Comparison of ENCODE assay signal across 25 mouse cellular contexts in genomic region chr4:143394181-143394580, GRCm38 (mm10). TPM values are rescaled to one million over a fixed set of nuclear protein-coding genes. Genes with fewer than 3 reads are reported as not detected.
A peak's percentile ranks its signal among the peaks of the same experiment; 100 is the strongest.
DNase-seq lines count a peak whose midpoint lies in the region; ATAC-seq and TF ChIP-seq lines count a peak whose summit lies in the region.
"Had no signal": no experiment of that assay in that cellular context is flagged by ENCODE, and none has a peak within 500 bp of the region (broad histone marks: within the 10 kb centered on the region; RNA-seq: fewer than 3 reads in every experiment).

Pramel1 (plus strand) TSS chr4:143394428.

- no peaks in the 10 kb centered on the region for H3K36me3 ChIP-seq in liver, postnatal 0 days (replicated peaks; ENCODE audit: insufficient read depth, low read length)
- H3K36me3 ChIP-seq in liver, embryonic 11.5 days (ENCODE audit: control insufficient read depth, insufficient read depth, low read length): no peaks in the 10 kb centered on the region
- H3K36me3 ChIP-seq in ES-E14 (ENCODE audit: control insufficient read depth, insufficient read depth, low read length, poor library complexity, severe bottlenecking): no peaks in the 10 kb centered on the region; the same call in 1 of the 2 replicates
- no peaks in the 10 kb centered on the region for H3K36me3 ChIP-seq in testis, adult 2 months (ENCODE audit: control insufficient read depth, insufficient read depth, low read length)
- H3K36me3 ChIP-seq in hindbrain, embryonic 10.5 days: no peaks in the 10 kb centered on the region
- H3K36me3 ChIP-seq: embryonic facial prominence, embryonic 15.5 days; forebrain, embryonic 10.5 days; heart, embryonic 10.5 days; hindbrain, embryonic 15.5 days had no signal

- H3K4me3 ChIP-seq in liver, postnatal 0 days (ENCODE audit: low read depth, low read length): no peak within 1 kb of the TSS
- no peak within 1 kb of the TSS for H3K4me3 ChIP-seq in liver, embryonic 11.5 days (ENCODE audit: low read depth, low read length)
- peak within 1 kb of the TSS; percentile 42 to 46 for H3K4me3 ChIP-seq in ES-E14 (ENCODE audit: insufficient read depth in 1 of 2, low read depth in 1 of 2, low read length in 2 of 2, poor library complexity in 1 of 2, severe bottlenecking in 1 of 2)
- H3K4me3 ChIP-seq in testis, adult 2 months (ENCODE audit: control insufficient read depth, low read depth, low read length): peak within 1 kb of the TSS; percentile 93
- no peak within 1 kb of the TSS for H3K4me3 ChIP-seq in hindbrain, embryonic 10.5 days
- H3K4me3 ChIP-seq: embryonic facial prominence, embryonic 15.5 days; erythroblast, embryonic 14.5 days; forebrain, embryonic 10.5 days; heart, embryonic 10.5 days; hindbrain, embryonic 15.5 days had no signal

- no peak within 1 kb of the TSS for H3K9ac ChIP-seq in liver, postnatal 0 days (replicated peaks)
- no peak within 1 kb of the TSS for H3K9ac ChIP-seq in liver, embryonic 11.5 days (ENCODE audit: low read depth, low read length)
- peak within 1 kb of the TSS; percentile 55; the same call in 1 of the 2 replicates for H3K9ac ChIP-seq in ES-E14 (ENCODE audit: insufficient read depth, low read depth, low read length, poor library complexity, severe bottlenecking)
- H3K9ac ChIP-seq: embryonic facial prominence, embryonic 15.5 days; hindbrain, embryonic 15.5 days had no signal

- peak; percentile 19 for DNase-seq in liver, postnatal 0 days
- DNase-seq in liver, embryonic 11.5 days (ENCODE audit: low spot score): no peak
- DNase-seq in ES-E14 (ENCODE audit: low read depth, low spot score): peak; percentile 73
- DNase-seq in embryo, embryonic 9.5 days (ENCODE audit: extremely low spot score): no peak
- no peak for DNase-seq in hindbrain, embryonic 10.5 days (ENCODE audit: low spot score)
- no peak for DNase-seq in kidney, adult 18-20 months
- DNase-seq: adrenal gland, adult 8-10 months; adrenal gland, postnatal 36 days; cerebellum, adult 2 months; cerebellum, postnatal 10 days; heart, adult 18-20 months had no signal

- no peak within 1 kb of the TSS for H3K27ac ChIP-seq in liver, postnatal 0 days (ENCODE audit: low read depth)
- no peak within 1 kb of the TSS for H3K27ac ChIP-seq in liver, embryonic 11.5 days (ENCODE audit: low read depth, low read length)
- H3K27ac ChIP-seq in ES-E14 (ENCODE audit: insufficient read depth, low read depth, low read length, poor library complexity, severe bottlenecking): 0 out of 2 replicates have a peak within 1 kb of the TSS, but pooled peaks have one; percentile 45
- H3K27ac ChIP-seq in testis, adult 2 months (ENCODE audit: control insufficient read depth, insufficient read depth, low read depth, low read length): peak within 1 kb of the TSS; percentile 87
- no peak within 1 kb of the TSS for H3K27ac ChIP-seq in hindbrain, embryonic 10.5 days
- H3K27ac ChIP-seq: embryonic facial prominence, embryonic 15.5 days; forebrain, embryonic 10.5 days; heart, embryonic 10.5 days; hindbrain, embryonic 15.5 days had no signal

- no peaks in the 10 kb centered on the region for H3K9me3 ChIP-seq in liver, postnatal 0 days (ENCODE audit: low read length)
- H3K9me3 ChIP-seq in liver, embryonic 11.5 days (ENCODE audit: control insufficient read depth, low read length): no peaks in the 10 kb centered on the region
- H3K9me3 ChIP-seq in ES-E14 (ENCODE audit: control insufficient read depth, insufficient read depth, low read depth, low read length): no peaks in the 10 kb centered on the region
- peaks cover 5% of the 10 kb centered on the region; the same call in 1 of the 2 replicates for H3K9me3 ChIP-seq in hindbrain, embryonic 10.5 days
- H3K9me3 ChIP-seq: embryonic facial prominence, embryonic 15.5 days; heart, embryonic 10.5 days; hindbrain, embryonic 15.5 days had no signal

- ATAC-seq in liver, postnatal 0 days: no peak
- no peak for ATAC-seq in liver, embryonic 11.5 days (replicated peaks; ENCODE audit: low FRiP score)
- ATAC-seq: forebrain, embryonic 14.5 days had no signal

- no peak within 1 kb of the TSS for H3K4me2 ChIP-seq in liver, postnatal 0 days (ENCODE audit: low read depth, low read length)
- H3K4me2 ChIP-seq in liver, embryonic 11.5 days: no peak within 1 kb of the TSS
- H3K4me2 ChIP-seq: embryonic facial prominence, embryonic 15.5 days; hindbrain, embryonic 15.5 days had no signal

- H3K27me3 ChIP-seq in liver, postnatal 0 days (ENCODE audit: insufficient read depth, low read length): no peaks in the 10 kb centered on the region
- H3K27me3 ChIP-seq in liver, embryonic 11.5 days (replicated peaks; ENCODE audit: control insufficient read depth, insufficient read depth, low read length): no peaks in the 10 kb centered on the region
- H3K27me3 ChIP-seq in testis, adult 2 months (ENCODE audit: control insufficient read depth, insufficient read depth, low read length): no peaks in the 10 kb centered on the region
- H3K27me3 ChIP-seq in hindbrain, embryonic 10.5 days (ENCODE audit: insufficient read depth, poor library complexity, severe bottlenecking): peaks cover 4% of the 10 kb centered on the region; the same call in 1 of the 2 replicates
- H3K27me3 ChIP-seq: embryonic facial prominence, embryonic 15.5 days had no signal

- in situ Hi-C loops in ES-E14 (cut with MboI; ENCODE audit: low sequenced_read_pairs in 2 of 2, unreplicated experiment in 2 of 2): loop anchor here in 1 of 2 experiments (25.0 kb wide), 1 partner anchor 357 kb away; no protein-coding TSS in a partner anchor

- TF ChIP-seq EP300 in liver, postnatal 0 days (IDR thresholded peaks at IDR 0.05; ENCODE audit: low read depth): no peak

- 0 out of 2 replicates have a peak, but pooled peaks have one; percentile 91 for TF ChIP-seq POLR2A in testis, adult 2 months (IDR thresholded peaks at IDR 0.05; ENCODE audit: control insufficient read depth, low read depth, low read length)

- 80% methylated on average over 26 of the region's 26 CpGs for WGBS in liver, postnatal 0 days (ENCODE audit: insufficient replicate concordance)
- 69% methylated on average over 26 of the region's 26 CpGs for WGBS in liver, embryonic 11.5 days
- 76% methylated on average over 26 of the region's 26 CpGs for WGBS in hindbrain, embryonic 10.5 days

- no peaks in the 10 kb centered on the region for H3K4me1 ChIP-seq in liver, postnatal 0 days (ENCODE audit: insufficient read depth)
- no peaks in the 10 kb centered on the region for H3K4me1 ChIP-seq in liver, embryonic 11.5 days (replicated peaks; ENCODE audit: control insufficient read depth, insufficient read depth, low read length)
- H3K4me1 ChIP-seq in ES-E14 (ENCODE audit: control insufficient read depth in 2 of 2, insufficient read depth in 2 of 2, low read length in 2 of 2, poor library complexity in 1 of 2): no peaks in the 10 kb centered on the region
- H3K4me1 ChIP-seq in testis, adult 2 months (ENCODE audit: control insufficient read depth, insufficient read depth, low read length): peaks cover 7% of the 10 kb centered on the region
- H3K4me1 ChIP-seq in hindbrain, embryonic 10.5 days (replicated peaks): no peaks in the 10 kb centered on the region
- H3K4me1 ChIP-seq: embryonic facial prominence, embryonic 15.5 days; heart, embryonic 10.5 days had no signal

- no peak for TF ChIP-seq CTCF in liver, postnatal 0 days (IDR thresholded peaks at IDR 0.05; ENCODE audit: low read depth)
- TF ChIP-seq CTCF in testis, adult 2 months (IDR thresholded peaks at IDR 0.05; ENCODE audit: control insufficient read depth, insufficient read depth, insufficient replicate concordance, low read depth, low read length): no peak

TF ChIP-seq in ES-E14, 5 proteins besides CTCF, POLR2A, EP300 and RAD21:
- TF ChIP-seq ZNF384 (IDR thresholded peaks at IDR 0.05; ENCODE audit: low read depth, low read length) (no peak), ZC3H11A (IDR thresholded peaks at IDR 0.05; ENCODE audit: borderline replicate concordance, low read depth, low read length) (no peak), CHD2 (IDR thresholded peaks at IDR 0.05; ENCODE audit: low read depth, low read length) (no peak), MAFK (IDR thresholded peaks at IDR 0.05; ENCODE audit: insufficient read depth, low read depth, low read length) (no peak), HCFC1 (IDR thresholded peaks at IDR 0.05; ENCODE audit: borderline replicate concordance, insufficient read depth, low read length) (no peak)
TF ChIP-seq in ES-E14: peak in this region for 0.

RNA-seq across cellular contexts. Expression of gene Pramel1, which starts in this region (rescaled TPM):
- polyA plus RNA-seq in liver, postnatal 0 days (2015; fragmentation: Nextera tagmentation; extraction: Ambion mirVana): not detected in 2 replicates
- polyA plus RNA-seq in liver, embryonic 11.5 days (2014; fragmentation: Nextera tagmentation; extraction: Ambion mirVana): not detected in 2 replicates
- 1.8 and 2.0 TPM in 2 replicates for total RNA-seq in ES-E14 (2012; rRNA removed)
- 9.3 and 12.3 TPM in 2 replicates for polyA plus RNA-seq in testis, adult 2 months (2012; rRNA removed)
- polyA plus RNA-seq in hindbrain, embryonic 10.5 days (2016; fragmentation: Nextera tagmentation; extraction: Ambion mirVana): not detected in 2 replicates
- total RNA-seq: adrenal gland, adult 8-10 months; adrenal gland, postnatal 36 days; gastrocnemius, adult 8-10 months; heart, adult 18-20 months; heart, postnatal 25 days; MEL had no signal
- polyA plus RNA-seq: C2C12; embryonic facial prominence, embryonic 11.5 days; embryonic facial prominence, embryonic 15.5 days; erythroblast, embryonic 14.5 days; forebrain, embryonic 10.5 days; forebrain, embryonic 14.5 days; heart, embryonic 10.5 days; heart, embryonic 14.5 days; hindbrain, embryonic 11.5 days; hindbrain, embryonic 15.5 days had no signal

Comparison
In these comparisons a context has a peak if more than half of its experiments do, and no peak if none do; other contexts are left out.
1. RNA of gene Pramel1 (polyA plus RNA-seq): 9.3 to 12.3 TPM in testis, adult 2 months; not detected in liver, postnatal 0 days, not detected in liver, embryonic 11.5 days and not detected in hindbrain, embryonic 10.5 days; every median in the first group is over 10 times any median in the second.
2. Peak in DNase-seq in liver, postnatal 0 days; RNA of the gene not detected or under 1 TPM.
3. H3K27ac ChIP-seq: peak in ES-E14 (single experiment) and testis, adult 2 months (single experiment); none in liver, postnatal 0 days (single experiment), liver, embryonic 11.5 days (single experiment) and hindbrain, embryonic 10.5 days (single experiment).
4. H3K4me3 ChIP-seq: peak in ES-E14 (2 of 2) and testis, adult 2 months (single experiment); none in liver, postnatal 0 days (single experiment), liver, embryonic 11.5 days (single experiment) and hindbrain, embryonic 10.5 days (single experiment).